10 mouse cellular contexts compared by ENCODE assay signal in genomic region chr9:61396474-61396873, GRCm38 (mm10). TPM values are rescaled to one million over a fixed set of nuclear protein-coding genes. Genes with fewer than 3 reads are reported as not detected.
DNase-seq lines count a peak whose midpoint lies in the region; ATAC-seq and TF ChIP-seq lines count a peak whose summit lies in the region.
"Had no signal": no experiment of that assay in that cellular context is flagged by ENCODE, and none has a peak within 500 bp of the region (broad histone marks: within the 10 kb centered on the region; RNA-seq: fewer than 3 reads in every experiment).

No protein-coding gene starts in this region.

- no peak for TF ChIP-seq POLR2A in lung, adult 2 months (IDR thresholded peaks at IDR 0.05; ENCODE audit: borderline replicate concordance, extremely low read depth, low read depth, low read length)

- H3K4me2 ChIP-seq in lung, embryonic 14.5 days, result peak overlapping the region; percentile 10; the same call in 1 of the 2 replicates
- no peak overlapping the region for H3K4me2 ChIP-seq in hindbrain, embryonic 12.5 days (replicated peaks)
- no peak overlapping the region for H3K4me2 ChIP-seq in neural tube, embryonic 13.5 days
- H3K4me2 ChIP-seq: stomach, embryonic 15.5 days had no signal

- H3K4me3 ChIP-seq in lung, embryonic 14.5 days (ENCODE audit: low read depth, low read length), result no peak overlapping the region
- H3K4me3 ChIP-seq in lung, adult 2 months (replicated peaks; ENCODE audit: extremely low read depth, low read depth, low read length), result no peak overlapping the region
- H3K4me3 ChIP-seq in forebrain, embryonic 10.5 days, result no peak overlapping the region
- H3K4me3 ChIP-seq in hindbrain, embryonic 12.5 days, result no peak overlapping the region
- H3K4me3 ChIP-seq in neural tube, embryonic 13.5 days, result no peak overlapping the region
- H3K4me3 ChIP-seq: stomach, embryonic 15.5 days had no signal

- 43% methylated on average over 13 of the region's 13 CpGs for WGBS in lung, embryonic 14.5 days
- 89% methylated on average over 13 of the region's 13 CpGs for WGBS in lung, adult 2 months
- 10% methylated on average over 13 of the region's 13 CpGs for WGBS in forebrain, embryonic 10.5 days
- 8% methylated on average over 13 of the region's 13 CpGs for WGBS in hindbrain, embryonic 12.5 days
- 16% methylated on average over 13 of the region's 13 CpGs for WGBS in neural tube, embryonic 13.5 days

- H3K27ac ChIP-seq in lung, embryonic 14.5 days (ENCODE audit: low read depth), result peak overlapping the region; percentile 21; the same call in 1 of the 2 replicates
- H3K27ac ChIP-seq in forebrain, embryonic 10.5 days, result peak overlapping the region; percentile 20
- peak overlapping the region; percentile 17; the same call in 1 of the 2 replicates for H3K27ac ChIP-seq in hindbrain, embryonic 12.5 days
- H3K27ac ChIP-seq in neural tube, embryonic 13.5 days (replicated peaks), result peak overlapping the region; percentile 53
- H3K27ac ChIP-seq: stomach, embryonic 15.5 days had no signal

- H3K36me3 ChIP-seq in lung, embryonic 14.5 days (ENCODE audit: insufficient read depth), result peaks cover 84% of the 10 kb centered on the region
- H3K36me3 ChIP-seq in forebrain, embryonic 10.5 days (replicated peaks), result peaks cover 99% of the 10 kb centered on the region
- peaks cover 66% of the 10 kb centered on the region for H3K36me3 ChIP-seq in hindbrain, embryonic 12.5 days
- peaks cover 57% of the 10 kb centered on the region for H3K36me3 ChIP-seq in neural tube, embryonic 13.5 days

- DNase-seq in lung, embryonic 14.5 days, result peak; percentile 71
- no peak for DNase-seq in lung, adult 2 months
- DNase-seq in forebrain, embryonic 10.5 days (ENCODE audit: extremely low spot score, low spot score), result peak; percentile 71
- no peak for DNase-seq in gastrocnemius, postnatal 10 days
- no peak for DNase-seq in frontal cortex, postnatal 25 days (ENCODE audit: low spot score in 2 of 2)
- DNase-seq in right cerebral cortex, postnatal 25 days, result no peak

- H3K9ac ChIP-seq in lung, embryonic 14.5 days, result no peak overlapping the region
- H3K9ac ChIP-seq in hindbrain, embryonic 12.5 days, result no peak overlapping the region
- H3K9ac ChIP-seq in neural tube, embryonic 13.5 days, result peak overlapping the region; percentile 41; the same call in 1 of the 2 replicates
- H3K9ac ChIP-seq: stomach, embryonic 15.5 days had no signal

- peaks cover 22% of the 10 kb centered on the region for H3K4me1 ChIP-seq in lung, embryonic 14.5 days (ENCODE audit: insufficient read depth)
- no peaks in the 10 kb centered on the region; the same call in 1 of the 2 replicates for H3K4me1 ChIP-seq in lung, adult 2 months (ENCODE audit: control insufficient read depth, insufficient read depth, low read length)
- peaks cover 98% of the 10 kb centered on the region for H3K4me1 ChIP-seq in forebrain, embryonic 10.5 days
- peaks cover 74% of the 10 kb centered on the region for H3K4me1 ChIP-seq in hindbrain, embryonic 12.5 days
- H3K4me1 ChIP-seq in neural tube, embryonic 13.5 days (replicated peaks), result peaks cover 71% of the 10 kb centered on the region

- no peaks in the 10 kb centered on the region for H3K27me3 ChIP-seq in lung, embryonic 14.5 days (ENCODE audit: insufficient read depth, low read length)
- peaks cover 85% of the 10 kb centered on the region for H3K27me3 ChIP-seq in forebrain, embryonic 10.5 days (ENCODE audit: poor library complexity, severe bottlenecking)
- peaks cover 34% of the 10 kb centered on the region for H3K27me3 ChIP-seq in hindbrain, embryonic 12.5 days
- peaks cover 12% of the 10 kb centered on the region; the same call in 1 of the 2 replicates for H3K27me3 ChIP-seq in neural tube, embryonic 13.5 days
- H3K27me3 ChIP-seq: stomach, embryonic 15.5 days had no signal

- no peaks in the 10 kb centered on the region for H3K9me3 ChIP-seq in lung, embryonic 14.5 days (ENCODE audit: low read depth, low read length)
- H3K9me3 ChIP-seq in forebrain, embryonic 10.5 days, result no peaks in the 10 kb centered on the region
- no peaks in the 10 kb centered on the region for H3K9me3 ChIP-seq in hindbrain, embryonic 12.5 days (replicated peaks)
- H3K9me3 ChIP-seq in neural tube, embryonic 13.5 days, result no peaks in the 10 kb centered on the region
- H3K9me3 ChIP-seq: G1E; stomach, embryonic 15.5 days had no signal

- TF ChIP-seq CTCF in lung, embryonic 14.5 days (IDR thresholded peaks at IDR 0.05; ENCODE audit: low read depth), result peak; percentile 26
- TF ChIP-seq CTCF in lung, adult 2 months (IDR thresholded peaks at IDR 0.05; ENCODE audit: insufficient read depth, low read length), result no peak

- ATAC-seq in lung, embryonic 14.5 days (ENCODE audit: insufficient read depth), result no peak; the same call in 1 of the 2 replicates
- peak; percentile 76 for ATAC-seq in hindbrain, embryonic 12.5 days (ENCODE audit: low FRiP score)
- ATAC-seq in neural tube, embryonic 13.5 days (ENCODE audit: low read depth), result no peak; the same call in 1 of the 2 replicates

RNA-seq across cellular contexts. Expression of gene Tle3, which starts 24.3 kb away (rescaled TPM):
- polyA plus RNA-seq in lung, embryonic 14.5 days (2014; fragmentation: Nextera tagmentation; extraction: Ambion mirVana), result 28.7 and 32.5 TPM in 2 replicates
- polyA plus RNA-seq in lung, adult 2 months (2012; rRNA removed), result 55.1 and 59.1 TPM in 2 replicates
- polyA plus RNA-seq in forebrain, embryonic 10.5 days (2016; fragmentation: Nextera tagmentation; extraction: Ambion mirVana), result 43.4 and 45.6 TPM in 2 replicates
- polyA plus RNA-seq in hindbrain, embryonic 12.5 days (2016; fragmentation: Nextera tagmentation; extraction: Ambion mirVana), result 56.3 and 59.9 TPM in 2 replicates
- 31.1 and 33.7 TPM in 2 replicates for polyA plus RNA-seq in neural tube, embryonic 13.5 days (2015; fragmentation: Nextera tagmentation; extraction: Ambion mirVana)
- total RNA-seq in gastrocnemius, postnatal 10 days (2021), result 10 to 100 TPM; 20.5 to 25.6 TPM

Comparison
In these comparisons a context has a peak if more than half of its experiments do, and no peak if none do; other contexts are left out.
1. DNase-seq: peak in lung, embryonic 14.5 days (single experiment) and forebrain, embryonic 10.5 days (single experiment); none in lung, adult 2 months (single experiment), gastrocnemius, postnatal 10 days (single experiment), frontal cortex, postnatal 25 days (0 of 2) and right cerebral cortex, postnatal 25 days (single experiment).
2. Peak in every context shown above with its lines, with median percentiles within 50 percentile points of each other: H3K27ac ChIP-seq.